Mouse (Mus musculus): ENCODE results near the gene Hmces.

GRCm38 (mm10) chr6:87923624-87924023 lies 9.9 kb downstream of the Hmces start:
- TF ChIP-seq POLR2A (IDR thresholded peaks at IDR 0.05; ENCODE audit: low read depth, low read length) (no peak), CTCF (IDR thresholded peaks at IDR 0.05; ENCODE audit: extremely low read depth, insufficient read depth, insufficient read length, insufficient replicate concordance) (no peak)
